Mouse (Mus musculus) telencephalon, adult 2 months (tissue): ENCODE data around the gene Pxdn.

Source experiments
- DNase-seq: peaks from one replicate; pipeline ENCODE4 v3.0.0-alpha.2; 2011; ENCODE audit warnings: low read depth, low spot score

The Pxdn gene

DNA sequence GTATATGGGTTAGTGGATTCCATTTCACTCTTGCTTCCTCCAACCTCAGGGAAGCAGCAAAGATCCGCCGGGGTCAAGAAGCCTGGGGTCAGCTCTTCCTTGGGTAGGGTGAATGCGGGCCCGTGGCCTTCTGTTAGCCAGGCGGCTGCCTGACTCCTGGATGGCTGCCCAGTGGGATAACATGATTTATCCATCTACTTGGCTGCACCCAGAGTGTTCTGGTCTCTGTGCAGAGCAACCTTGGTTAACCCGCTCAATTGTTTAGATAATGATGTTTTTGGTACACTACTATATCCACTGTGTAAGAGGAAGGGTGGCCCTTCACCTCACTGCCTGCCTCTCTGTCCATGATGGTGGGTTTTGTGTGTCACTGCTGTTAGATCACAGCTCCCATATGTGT lies 14.7 kb downstream of the Pxdn start:
- DNase-seq: no peak

DNA sequence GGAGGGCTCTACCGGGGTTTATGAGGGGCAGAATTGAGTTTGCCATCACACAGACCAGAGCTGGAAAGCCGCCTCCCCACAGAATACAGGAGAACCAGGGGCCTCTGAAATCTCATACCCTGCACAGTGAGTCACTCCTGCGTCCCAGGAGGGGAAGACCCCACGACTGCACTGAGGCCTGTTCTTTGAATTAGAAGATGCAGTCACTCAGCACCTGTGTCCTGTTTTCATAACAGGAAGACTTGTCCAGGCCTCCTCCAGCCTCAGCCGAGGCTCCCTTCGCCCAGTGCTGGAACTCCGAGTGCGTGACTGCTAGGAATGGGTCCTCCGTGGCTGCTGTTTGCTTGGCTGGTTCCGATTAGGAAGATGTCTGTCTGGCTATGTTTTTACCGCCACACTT lies 16.6 kb downstream of the Pxdn start:
- no peak for DNase-seq

DNA sequence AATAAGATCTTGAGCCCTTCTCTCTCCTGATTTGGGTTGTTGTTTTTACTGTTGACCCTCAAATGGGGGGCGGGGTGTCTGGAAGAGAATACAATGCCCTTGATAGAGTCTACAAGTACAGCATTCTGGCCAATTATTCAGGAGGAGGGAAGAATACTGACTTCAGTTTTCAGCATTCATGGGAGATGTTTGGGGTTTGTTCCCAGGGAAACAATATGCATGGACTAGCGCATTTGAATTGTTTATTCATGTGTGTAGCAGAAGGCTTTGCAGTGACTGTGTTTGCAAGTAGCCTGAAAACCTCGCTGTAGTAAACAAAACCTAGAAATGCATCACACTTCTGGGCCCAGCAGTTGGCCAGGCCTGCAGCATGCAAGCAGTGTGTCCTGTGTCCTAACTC lies 17.1 kb downstream of the Pxdn start:
- no peak for DNase-seq

GRCm38 (mm10) chr12:29956969-29957368 lies 19.6 kb downstream of the Pxdn start:
- DNase-seq: no peak

GRCm38 (mm10) chr12:29958637-29959036 lies 21.2 kb downstream of the Pxdn start:
- no peak for DNase-seq

- DNase-seq: no peak
These were observed 23.6 kb downstream of the Pxdn start for GRCm38 (mm10) chr12:29961041-29961440.

GRCm38 (mm10) chr12:29965016-29965415 lies 27.6 kb downstream of the Pxdn start:
- DNase-seq: no peak

DNA sequence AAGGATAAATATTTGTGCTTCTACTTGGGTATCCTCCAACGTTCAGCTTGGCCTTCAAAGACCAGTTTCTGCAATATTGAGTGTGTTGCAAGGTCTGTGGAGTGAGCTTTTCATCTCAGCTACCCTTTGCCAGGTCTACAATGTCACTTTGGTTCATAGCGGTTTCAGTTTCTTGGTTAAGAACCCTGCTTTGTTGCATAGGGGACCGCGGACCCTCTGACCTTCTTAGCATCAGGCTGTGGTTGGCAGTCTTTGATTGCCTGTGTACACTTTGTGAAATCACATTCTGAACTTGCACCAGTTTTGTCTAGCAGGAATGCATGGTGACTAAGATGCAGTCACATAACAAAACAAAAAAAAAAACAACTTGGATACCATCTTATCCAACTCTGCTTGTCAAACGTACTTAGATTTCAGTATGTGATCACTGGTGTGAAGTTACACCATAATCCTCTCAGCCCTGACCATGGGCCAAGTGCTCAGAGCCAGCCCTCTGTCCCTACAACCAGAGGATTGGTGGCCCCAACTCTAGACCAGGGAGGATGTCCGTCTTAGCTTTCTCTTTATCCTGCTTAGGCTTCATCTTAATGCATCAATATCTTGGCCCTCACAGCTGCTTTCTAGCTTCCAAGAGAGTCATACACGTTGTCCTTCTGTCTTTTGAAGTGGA lies 34.5 kb downstream of the Pxdn start:
- DNase-seq: no peak

GRCm38 (mm10) chr12:29972533-29972932 lies 35.1 kb downstream of the Pxdn start:
- DNase-seq: no peak

GRCm38 (mm10) chr12:29980076-29980475 lies 42.7 kb downstream of the Pxdn start:
- DNase-seq: no peak

- no peak for DNase-seq
These were observed 44.4 kb downstream of the Pxdn start for GRCm38 (mm10) chr12:29981722-29982293.

- DNase-seq: no peak
These were observed 45.8 kb downstream of the Pxdn start for GRCm38 (mm10) chr12:29983190-29983589.

- no peak for DNase-seq
These were observed 47.7 kb downstream of the Pxdn start for GRCm38 (mm10) chr12:29985126-29985525.

DNA sequence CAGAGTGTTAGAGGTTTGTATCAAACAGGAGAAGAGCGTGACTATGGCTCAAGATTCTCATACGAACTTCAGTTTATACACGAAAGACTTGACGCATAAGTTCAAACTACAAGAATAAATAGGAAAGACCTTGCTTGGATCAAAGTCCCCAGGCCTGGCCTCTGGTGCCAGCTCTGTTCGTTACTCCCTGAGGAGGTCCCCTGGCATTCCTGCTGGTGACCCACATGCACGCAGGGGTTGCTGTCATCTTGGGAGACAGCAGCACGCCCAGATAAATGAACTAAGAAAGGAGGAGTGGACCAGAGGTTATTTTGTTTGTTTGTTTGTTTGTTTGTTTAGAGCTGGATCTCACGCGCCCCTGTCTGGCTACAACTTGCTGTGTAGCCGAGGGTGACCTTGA lies 48.8 kb downstream of the Pxdn start:
- no peak for DNase-seq

DNA sequence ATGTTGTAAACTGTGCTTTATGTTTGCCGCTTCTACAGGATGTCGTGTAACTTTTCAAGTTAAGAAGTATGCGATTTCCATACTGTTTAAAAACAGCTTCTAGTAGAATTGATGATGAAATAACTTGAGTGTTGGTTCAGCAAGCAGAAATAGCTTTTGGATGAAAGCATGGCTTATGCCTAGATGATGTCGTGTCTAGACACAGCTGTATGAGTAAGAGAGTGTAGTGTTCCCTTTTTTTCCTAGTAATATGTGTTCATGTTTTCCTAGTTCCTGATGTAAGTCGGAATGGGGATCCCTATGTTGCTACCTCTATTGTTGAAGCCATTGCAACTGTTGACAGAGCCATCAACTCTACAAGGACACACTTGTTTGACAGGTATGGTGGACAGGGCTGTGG lies 61.5 kb downstream of the Pxdn start:
- no peak for DNase-seq

DNA sequence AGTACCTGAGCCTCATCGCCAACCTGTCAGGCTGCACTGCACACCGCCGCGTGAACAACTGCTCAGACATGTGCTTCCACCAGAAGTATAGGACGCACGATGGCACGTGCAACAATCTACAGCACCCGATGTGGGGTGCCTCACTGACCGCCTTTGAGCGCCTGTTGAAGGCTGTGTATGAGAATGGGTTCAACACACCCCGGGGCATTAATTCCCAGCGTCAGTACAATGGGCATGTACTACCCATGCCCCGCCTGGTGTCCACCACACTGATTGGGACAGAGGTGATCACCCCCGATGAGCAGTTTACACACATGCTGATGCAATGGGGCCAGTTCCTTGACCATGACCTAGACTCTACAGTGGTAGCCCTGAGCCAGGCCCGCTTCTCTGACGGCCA lies 64.5 kb downstream of the Pxdn start:
- no peak for DNase-seq

DNA sequence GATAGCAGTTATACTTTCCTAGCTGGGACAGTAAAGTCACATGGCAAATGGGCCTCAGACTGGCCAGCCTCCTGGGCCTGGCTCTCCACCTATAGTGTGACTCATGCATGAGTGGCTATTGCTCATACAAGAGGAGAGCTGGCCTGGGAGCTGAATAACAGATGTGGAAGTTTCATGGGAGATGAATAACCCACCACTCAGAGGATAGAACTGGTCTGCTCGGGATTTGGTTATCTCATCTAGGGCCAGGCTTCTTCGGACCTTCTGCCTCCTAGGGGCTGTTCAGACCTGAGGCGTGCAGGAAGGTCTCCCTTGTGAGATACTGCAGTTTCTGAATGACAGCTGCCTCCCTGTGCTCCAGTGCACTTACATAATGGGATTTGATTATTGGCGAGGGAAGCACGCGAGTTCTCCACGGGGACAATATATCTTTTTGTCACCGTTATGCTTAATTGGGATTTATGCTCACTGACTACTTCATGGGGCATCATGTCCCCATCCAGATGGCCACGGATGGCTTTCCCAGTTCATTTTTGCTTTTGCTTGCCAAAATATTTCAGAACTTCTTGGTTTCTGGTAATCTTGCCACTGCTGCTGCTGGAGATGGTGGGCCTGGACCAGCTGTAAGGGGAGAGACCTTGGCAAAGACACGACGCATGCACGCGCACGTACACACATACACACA lies 66.4 kb downstream of the Pxdn start:
- no peak for DNase-seq

- no peak for DNase-seq
These were observed 66.9 kb downstream of the Pxdn start for GRCm38 (mm10) chr12:30004365-30004723.

DNA sequence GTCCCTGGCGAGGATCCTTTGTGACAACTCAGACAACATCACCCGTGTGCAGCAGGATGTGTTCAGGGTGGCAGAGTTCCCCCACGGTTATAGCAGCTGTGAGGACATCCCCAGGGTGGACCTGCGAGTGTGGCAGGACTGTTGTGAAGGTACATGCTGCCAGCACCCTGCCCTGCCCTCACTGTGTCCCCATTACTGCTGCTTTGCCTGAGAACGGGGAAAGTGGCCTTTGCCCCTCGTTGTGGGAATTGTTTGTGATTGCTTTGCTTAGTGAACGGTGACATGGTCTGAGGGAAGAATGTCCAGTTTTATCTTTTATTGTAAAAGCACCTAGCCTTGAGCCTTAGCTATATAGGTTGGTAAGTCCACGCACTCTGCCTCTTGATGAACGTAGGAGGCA lies 69.2 kb downstream of the Pxdn start:
- no peak for DNase-seq

DNA sequence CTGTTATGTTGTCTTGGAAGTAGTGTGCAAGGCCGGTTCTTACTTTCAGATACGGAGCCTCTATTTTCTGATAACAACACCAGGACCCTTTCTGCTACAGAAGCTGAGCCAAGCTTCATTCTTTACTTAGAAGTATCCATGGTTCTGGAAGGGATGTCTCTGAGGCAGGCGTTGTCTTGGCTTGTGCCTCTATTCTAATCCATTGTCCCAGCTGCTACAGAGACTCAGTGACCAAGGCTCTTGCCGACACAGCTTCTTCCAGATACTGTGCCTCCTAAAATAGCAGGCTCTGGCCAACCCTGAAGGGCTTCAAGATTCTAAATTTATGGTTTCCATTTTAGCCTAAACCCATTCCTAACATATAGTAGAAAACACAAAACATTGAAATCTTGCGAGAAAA lies 71.3 kb downstream of the Pxdn start:
- DNase-seq: no peak

DNA sequence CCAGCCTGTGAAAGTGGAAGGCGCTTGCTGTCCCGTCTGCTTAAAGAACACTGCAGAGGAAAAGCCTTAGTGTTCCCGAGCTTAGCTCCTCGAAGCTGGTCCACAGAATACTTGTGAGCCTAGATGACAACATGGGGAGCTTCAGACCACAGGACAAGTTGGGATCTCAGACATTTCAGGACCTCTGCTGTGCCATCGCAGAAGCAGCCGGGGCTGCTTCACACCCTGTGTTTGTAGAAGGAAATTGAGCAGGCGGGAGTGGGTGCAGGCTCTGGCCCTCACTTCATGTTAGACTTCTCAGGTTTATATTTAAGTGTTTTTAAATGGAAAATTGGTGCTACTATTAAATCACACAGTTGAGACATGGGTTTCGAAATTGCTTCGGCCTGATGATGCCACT lies 78.1 kb downstream of the Pxdn start:
- DNase-seq: no peak

GRCm38 (mm10) chr12:30017131-30017530 lies 79.7 kb downstream of the Pxdn start:
- no peak for DNase-seq

- no peak for DNase-seq
These were observed 83.0 kb downstream of the Pxdn start for GRCm38 (mm10) chr12:30020447-30020846.
